Mouse (Mus musculus) spleen, adult 2 months (tissue): ENCODE measurements around the gene Mtmr14.

Experiments
- CTCF ChIP-seq: fragments of 200-500 bp; IDR thresholded peaks from 2 replicates; pipeline ENCODE4 v1.5.1; 2011; ENCODE audit warnings: mild to moderate bottlenecking, inconsistent platforms; ENCODE audit not compliant: insufficient read depth, insufficient read length, insufficient replicate concordance; ENCODE audit errors: extremely low read depth
- POLR2A ChIP-seq: fragments of 200-500 bp; IDR thresholded peaks from 2 replicates; pipeline ENCODE4 v1.6.1; 2011; ENCODE audit warnings: low read depth, low read length, inconsistent platforms

DNA sequence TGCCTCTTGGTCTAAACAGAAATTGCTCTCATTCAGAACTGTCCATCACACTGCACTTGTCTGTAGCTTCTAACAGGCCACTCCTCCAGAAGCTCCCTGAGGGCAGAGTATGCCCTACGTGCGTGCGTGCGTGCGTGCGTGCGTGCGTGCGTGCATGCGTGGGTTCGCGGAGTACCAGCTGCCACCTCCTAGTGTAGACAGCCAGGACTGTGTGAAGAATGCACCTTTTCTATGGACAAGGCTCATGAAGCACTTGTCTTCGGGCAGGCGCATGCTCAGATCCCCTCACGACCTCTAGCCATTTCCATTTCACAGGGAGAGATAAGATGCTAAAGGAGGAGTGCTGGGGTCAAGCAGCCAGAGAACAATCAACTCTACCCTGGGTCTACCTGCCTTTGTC, 51.7 kb downstream of the Mtmr14 start:
- TF ChIP-seq CTCF (no peak), POLR2A (no peak)
